Mouse (Mus musculus): ENCODE data around the gene Rab3a. TPM values are rescaled to one million over a fixed set of nuclear protein-coding genes. Genes with fewer than 3 reads are reported as not detected.

Rab3a gene
- total RNA-seq (2015) = 3.3 and 5.8 TPM in 2 replicates
- total RNA-seq (2017) = 2.1 and 5.1 TPM in 2 replicates

DNA sequence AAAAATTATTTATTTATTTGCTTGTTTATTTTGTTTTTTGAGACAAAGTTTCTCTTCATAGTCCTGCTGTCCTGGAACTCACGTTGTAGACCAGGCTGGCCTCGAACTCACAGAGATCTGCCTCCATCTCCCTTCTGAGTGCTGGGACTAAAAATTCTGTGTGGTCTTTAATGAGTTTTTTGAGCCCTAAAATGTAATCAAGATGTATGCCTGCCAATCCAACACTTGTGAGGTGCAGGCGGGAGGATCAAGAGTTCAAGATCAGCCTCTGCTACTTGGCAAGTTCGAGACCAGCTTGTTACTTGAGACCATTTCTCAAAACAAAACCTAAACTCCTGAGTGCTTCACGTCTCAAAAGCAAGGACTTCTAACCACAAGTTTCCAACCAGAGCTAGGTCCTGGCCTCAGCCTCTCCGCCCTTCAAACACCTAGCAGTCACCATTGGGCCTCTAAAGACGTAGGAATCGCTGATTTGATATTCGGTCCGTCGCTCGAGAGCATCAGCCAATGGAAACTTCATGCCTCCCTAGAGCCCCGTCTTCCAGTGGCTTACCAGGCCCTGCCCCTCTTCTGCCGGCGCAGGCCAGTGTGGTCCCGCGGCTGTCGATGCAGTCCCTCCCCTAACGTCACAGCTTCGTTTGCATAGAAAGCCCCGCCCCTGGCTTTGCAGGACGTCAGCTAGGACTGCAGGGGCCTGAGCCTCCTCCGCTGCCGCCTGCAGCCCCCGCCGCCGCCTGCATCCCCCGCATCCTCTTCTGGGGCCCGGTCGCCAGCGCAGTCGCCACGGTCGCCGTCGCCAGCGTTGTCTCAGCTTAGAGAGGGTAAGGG is at the start of gene Rab3a:
TSS of gene Rab3a (plus strand) at position 637 of the 828 bp plus-strand sequence.
- ATAC-seq (ENCODE audit: poor library complexity, severe bottlenecking) = peak; percentile 94

DNA sequence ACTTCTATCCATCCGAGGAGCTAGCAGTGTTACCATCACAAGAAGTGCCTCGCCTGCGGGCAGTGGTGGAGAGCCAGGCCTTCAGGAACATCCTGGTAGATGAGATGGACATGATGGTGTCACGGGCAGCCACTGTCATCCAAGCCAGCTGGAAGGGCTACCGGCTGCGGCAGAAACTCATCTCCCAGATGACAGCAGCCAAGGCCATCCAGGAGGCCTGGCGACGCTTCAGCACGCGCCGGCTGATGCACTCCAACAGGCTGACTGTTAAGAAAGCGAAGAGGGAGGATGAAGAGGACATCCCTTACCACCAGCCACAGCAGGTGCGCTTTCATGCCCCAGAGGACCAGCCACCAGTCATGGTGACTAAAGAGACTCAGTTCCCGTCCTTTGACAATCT is 46.2 kb upstream of the Rab3a start:
- ATAC-seq (ENCODE audit: poor library complexity, severe bottlenecking) = no peak

DNA sequence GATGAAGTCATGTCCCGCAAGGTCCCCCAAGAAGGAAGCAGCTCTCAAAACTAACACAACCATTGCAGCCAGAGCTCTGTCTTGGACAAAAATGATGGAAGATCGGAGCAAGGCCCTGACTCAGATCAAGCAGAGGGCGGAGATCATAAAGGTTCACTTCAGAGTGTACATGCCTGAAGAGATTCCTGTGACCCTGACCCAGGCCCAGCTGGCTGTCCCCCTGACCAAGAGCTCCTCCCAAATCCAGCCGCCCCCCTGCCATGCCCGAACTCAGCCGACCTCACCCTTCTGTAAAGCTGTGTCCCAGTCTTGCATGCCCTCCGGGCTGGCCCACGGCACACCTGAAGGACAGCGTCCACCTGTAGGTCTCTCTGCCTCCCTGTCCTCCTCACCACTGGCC is 44.7 kb upstream of the Rab3a start:
- no peak for ATAC-seq (ENCODE audit: poor library complexity, severe bottlenecking)

DNA sequence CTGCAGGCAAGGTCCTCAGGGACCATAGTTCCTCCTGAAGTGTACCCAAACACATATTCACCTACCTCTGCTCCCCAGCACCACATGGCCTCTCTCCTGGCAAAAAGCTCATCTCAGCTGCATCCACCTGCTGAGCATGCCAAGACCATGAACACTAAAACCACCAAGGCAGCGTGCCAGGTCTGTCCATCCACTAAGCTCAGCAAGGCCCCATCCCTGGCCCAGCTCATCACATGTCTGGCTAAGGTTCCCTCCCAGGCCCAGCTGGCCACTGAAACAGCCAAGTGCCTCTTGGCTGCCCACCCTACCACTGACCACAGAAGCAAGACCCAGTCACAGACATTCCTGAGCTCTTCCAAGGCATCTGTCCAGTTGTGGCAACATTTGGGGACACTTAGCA is 44.2 kb upstream of the Rab3a start:
- no peak for ATAC-seq (ENCODE audit: poor library complexity, severe bottlenecking)

DNA sequence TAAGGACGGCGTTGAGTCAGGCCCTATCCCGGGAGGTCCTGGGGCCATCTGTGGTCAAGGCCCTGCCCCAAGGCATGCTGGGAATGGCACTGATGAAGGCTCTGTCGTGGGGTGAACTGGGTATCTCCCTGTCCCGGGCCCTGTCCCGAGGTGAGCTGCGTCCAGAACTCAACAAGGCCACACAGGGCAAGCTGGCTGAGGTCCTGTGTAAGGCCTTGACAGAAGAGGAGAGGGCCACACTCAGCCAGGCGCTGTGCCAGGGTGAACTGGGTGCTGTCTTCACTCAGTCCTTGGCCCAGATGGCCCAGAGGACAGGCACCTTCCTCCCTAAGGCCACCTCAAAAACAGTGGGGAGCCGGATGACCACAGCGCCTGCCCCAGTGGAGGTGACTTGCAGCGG is 43.4 kb upstream of the Rab3a start:
- no peak for ATAC-seq (ENCODE audit: poor library complexity, severe bottlenecking)

DNA sequence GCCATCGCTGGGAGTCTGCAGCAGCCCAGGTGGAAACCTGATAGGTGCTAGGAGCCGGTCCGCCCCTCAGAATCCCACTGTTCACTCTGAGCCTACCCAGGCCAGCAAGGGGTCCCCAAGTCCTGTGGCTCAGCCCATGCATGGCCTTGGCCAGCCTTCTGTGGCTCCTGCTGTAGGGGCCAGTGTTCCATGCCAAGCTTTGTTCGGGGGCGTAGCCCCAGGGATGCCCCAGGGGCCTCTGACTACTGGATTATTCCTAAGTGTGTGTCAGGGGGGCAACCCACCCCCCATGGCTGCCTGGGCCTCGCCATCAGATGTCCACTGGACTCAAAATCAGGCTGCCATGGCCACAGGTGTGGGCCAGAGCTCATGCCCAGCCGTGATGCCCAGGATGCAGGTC is 40.5 kb upstream of the Rab3a start:
- no peak for ATAC-seq (ENCODE audit: poor library complexity, severe bottlenecking)

DNA sequence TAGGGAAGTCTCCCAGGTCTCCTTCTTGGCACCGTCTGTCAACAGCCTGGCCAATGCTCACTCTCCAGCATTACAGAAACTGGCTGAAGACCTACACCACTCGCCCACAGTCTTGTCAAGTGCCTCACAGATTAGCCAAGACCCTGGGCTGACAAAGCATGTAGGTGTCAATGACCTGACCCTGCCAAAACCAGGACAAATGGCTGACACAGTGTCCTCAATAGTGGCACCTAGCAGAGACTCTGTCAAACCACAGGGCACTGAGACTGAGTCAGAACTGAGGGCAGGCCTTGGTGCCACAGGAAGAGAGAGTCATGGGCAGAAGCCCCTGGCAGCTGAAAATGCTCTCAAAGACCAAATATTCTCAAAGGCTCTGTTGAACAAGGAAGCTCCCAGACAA is 39.4 kb upstream of the Rab3a start:
- ATAC-seq (ENCODE audit: poor library complexity, severe bottlenecking) = no peak

DNA sequence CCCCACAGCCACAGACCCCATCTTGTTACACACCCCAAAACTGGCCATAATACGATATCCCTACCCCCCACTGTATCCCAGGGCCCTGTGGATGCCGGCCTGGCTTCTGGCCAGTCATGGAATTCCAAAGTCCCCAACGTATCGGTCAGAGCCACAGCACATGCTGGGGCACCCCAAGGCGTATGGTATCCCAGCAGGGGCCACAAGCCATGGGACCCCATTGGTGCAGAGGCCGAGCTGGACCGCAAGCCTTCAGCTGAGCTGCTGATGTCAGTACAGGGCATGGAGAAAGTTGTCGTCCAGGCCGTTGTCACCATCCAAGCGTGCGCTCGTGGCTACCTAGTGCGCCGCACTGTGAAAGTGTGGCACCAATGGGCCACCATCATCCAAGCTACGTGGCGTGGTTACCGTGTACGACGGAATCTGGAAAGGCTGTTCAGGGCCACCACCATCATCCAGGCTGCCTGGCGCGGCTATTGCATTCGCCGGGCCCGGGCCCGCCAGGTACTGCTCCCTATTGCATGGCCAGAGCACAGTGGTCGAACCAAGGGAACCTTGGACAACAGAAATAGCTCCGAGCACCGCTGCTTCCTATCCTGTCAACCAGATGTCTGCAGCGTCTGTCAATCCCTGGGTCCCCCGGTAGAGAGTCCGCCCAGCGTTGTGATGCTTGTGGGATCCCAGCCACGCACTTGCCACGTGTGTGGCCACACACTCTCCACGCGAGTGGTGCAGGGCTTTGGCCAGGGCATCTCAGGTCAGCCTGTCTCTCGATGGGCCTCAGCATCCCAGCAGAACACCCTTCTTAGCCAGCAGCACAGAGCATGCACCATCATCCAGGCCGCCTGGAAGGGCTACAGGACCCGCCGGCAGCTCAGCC is 37.7 kb upstream of the Rab3a start:
- ATAC-seq (ENCODE audit: poor library complexity, severe bottlenecking) = no peak

DNA sequence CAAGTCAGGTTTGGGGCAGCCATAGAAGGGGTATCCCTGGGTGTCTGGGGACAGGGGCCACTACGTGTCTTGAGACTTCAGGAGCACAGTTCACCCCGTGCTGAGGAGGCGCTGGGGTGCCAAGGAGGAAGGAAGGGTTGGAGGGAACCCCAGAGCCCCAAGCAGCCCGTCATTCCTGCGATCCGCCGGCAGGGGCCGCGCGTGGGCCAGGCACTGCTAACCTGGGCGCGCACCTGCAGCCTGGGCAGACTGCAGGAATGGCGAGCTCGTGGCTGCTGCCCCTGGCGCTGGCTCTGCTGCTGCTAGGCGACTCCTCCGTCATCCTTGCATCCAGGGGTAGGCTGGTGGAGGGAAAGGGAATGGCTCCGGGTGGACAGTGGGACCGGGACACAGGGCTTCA is 36.2 kb upstream of the Rab3a start, which contains the start of gene Gm3336:
TSS of gene Gm3336 (plus strand) at position 247 of the 400 bp plus-strand sequence.
- peak; percentile 88 for ATAC-seq (ENCODE audit: poor library complexity, severe bottlenecking)

DNA sequence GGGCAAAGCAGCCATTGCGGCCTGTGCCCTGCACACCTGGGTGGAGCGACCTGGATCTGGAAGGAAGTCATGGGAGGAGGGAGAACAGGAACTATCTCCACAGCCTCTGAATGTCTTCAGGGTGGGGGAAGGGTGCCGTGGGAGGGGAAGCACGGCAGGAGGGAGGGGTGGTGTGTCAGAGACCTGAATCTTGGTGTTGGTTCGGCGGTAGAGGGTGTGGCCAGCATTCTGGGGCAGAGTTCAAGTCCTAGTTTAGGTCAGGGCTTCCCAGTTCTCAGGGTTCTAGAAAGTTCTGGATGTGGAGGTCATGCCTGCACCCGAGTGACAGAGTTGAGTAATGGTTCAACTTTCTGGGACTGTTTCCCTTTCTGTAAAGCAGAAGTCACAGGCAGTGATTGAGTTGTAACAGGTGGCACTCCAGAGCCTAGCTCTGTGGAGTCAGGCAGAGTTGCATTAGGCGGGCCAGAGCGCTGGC is 34.6 kb upstream of the Rab3a start:
- ATAC-seq (ENCODE audit: poor library complexity, severe bottlenecking) = peak; percentile 43; the same call in 1 of the 2 replicates

DNA sequence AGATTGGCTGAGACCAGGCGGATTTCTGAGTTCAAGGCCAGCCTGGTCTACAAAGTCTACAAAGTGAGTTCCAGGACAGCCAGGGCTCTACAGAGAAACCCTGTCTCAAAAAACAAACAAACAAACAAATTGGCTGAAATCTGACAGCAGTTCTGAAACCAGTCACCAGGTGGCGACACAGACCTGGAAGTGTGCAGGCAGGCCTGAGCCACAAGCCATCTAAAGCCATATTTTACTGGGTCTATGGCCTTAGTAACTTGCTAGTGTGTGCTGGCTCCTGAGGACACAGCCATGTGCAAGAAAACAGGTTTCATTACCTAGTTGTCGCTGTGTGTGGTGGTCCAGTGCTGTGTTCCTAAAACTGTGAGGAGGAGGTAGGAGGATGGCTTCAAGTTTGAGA is 33.7 kb upstream of the Rab3a start:
- peak; percentile 72 for ATAC-seq (ENCODE audit: poor library complexity, severe bottlenecking)

DNA sequence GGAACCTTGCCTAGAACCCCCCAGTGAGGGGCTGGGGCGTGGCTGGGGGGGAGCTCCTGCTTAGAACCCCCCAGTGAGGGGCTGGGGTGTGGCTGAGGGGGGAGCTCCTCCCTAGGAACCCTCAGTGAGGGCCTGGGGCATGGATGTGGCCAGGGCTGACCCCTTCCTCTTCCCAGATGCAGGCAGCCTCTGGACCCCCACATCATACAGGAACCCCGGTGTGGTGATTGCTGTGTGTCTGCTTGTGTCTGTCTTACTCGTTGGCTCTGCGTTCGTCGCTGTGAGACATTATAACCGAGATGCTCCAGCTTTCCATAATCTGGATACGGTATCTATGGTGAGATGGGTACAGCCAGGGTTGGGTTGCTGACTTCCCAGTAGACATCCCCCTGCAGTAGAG is 32.9 kb upstream of the Rab3a start:
- ATAC-seq (ENCODE audit: poor library complexity, severe bottlenecking) = no peak

DNA sequence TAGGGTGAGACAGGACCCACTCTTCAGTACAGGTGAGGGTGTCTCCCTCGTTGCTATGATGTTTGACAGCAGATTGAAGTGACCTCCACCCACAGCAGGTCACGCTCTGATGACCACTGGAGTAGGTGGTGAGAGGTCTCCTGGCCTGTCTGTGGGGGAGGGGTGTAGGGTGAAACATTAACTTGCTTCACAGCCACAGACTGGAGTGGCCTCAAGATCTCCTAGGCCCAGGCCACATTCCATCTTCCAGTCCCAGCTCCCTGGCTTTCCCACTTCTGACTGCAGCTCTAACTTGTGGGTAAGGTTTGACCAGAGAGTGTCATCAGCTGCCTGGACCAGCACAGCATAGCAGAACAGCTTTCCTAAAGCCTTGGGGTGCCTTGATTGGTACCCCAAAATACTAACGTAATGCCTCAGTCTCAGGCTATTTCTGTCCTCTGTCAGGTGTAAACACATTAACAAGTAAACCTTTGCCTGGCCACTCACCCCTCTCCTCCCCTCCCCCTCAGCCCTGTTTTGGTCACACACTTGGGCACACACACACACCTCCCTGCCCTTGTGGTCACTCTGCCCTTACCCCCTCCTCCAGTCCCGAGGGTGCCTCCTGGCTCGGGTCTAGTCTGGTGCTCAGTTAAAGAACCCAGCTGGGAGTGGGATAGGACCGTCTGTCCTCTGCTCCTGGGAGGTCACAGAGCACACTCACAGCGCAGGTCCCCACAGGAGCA is 30.8 kb upstream of the Rab3a start, which contains the start of gene Pde4c:
TSS of gene Pde4c (plus strand) at position 235 of the 725 bp plus-strand sequence.
- ATAC-seq (ENCODE audit: poor library complexity, severe bottlenecking) = no peak

DNA sequence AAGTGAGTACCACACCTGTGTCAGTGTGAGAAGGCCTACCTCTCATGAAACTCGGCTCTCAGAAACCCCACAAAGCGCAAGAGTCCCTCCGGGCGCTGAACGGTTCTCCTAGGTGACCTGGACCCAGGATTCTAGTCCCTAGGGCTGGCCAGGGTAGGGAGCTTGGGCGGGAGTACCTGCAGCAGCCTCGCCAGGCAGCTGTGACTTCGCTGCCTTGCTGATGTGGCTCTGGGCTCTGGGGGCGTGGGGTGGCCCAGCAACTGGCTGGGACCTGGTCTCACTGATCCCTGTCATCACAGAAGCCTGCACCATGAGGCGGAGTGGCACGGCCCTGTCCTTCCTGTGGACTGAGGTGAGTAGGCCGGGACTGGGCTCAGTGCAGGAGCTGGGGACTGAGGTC is 30.3 kb upstream of the Rab3a start:
- no peak for ATAC-seq (ENCODE audit: poor library complexity, severe bottlenecking)

DNA sequence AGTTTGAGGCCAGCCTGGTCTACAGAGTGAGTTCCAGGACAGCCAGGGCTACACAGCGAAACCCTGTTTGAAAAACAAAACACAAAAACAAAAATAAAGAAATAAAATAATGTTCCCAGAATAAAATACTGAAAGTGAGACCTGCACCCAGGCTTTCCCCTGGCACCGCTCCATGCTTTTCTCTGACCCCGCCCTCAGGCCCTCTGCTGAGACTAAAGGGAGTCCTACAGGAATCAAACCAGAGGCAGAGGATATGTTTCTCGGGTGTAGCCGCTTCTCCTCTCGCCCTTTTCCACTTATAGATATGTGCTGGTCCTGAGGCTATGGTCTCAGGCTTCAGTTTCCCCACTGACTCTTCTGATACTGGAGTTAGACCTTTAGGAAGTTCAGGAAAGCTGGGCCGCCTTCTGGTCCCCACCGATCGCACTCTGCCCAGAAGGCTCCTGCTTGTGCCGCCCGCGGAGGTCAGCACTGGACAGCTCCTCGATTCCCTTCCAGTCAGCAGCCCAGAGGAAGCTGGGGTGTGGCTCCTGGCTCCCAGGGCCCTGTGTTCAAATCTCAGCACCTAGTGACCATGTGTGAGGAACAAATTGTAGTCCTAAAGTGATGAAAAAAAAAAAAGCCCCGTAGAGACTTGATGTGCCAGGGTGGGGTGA is 28.6 kb upstream of the Rab3a start:
- ATAC-seq (ENCODE audit: poor library complexity, severe bottlenecking) = no peak

DNA sequence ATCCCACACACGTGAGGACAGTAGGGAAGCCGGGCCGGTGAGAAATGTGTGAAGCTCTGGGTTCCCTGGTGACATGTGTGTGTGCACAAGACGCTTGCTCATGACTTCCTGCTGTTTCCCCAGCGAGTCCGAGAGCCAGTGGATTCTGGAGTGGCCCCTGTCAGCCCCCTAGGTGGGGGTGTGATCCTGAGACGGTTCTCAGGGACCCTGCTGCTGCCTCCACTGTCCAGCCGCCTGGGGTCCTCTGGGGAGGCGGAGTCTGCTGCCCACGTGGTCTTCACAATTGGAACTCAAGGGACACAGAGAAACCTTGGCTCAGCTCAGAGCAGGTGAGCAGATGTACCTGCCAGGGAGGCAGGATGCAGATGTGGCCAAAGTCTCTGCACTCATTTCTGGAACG is 27.8 kb upstream of the Rab3a start:
- no peak for ATAC-seq (ENCODE audit: poor library complexity, severe bottlenecking)

DNA sequence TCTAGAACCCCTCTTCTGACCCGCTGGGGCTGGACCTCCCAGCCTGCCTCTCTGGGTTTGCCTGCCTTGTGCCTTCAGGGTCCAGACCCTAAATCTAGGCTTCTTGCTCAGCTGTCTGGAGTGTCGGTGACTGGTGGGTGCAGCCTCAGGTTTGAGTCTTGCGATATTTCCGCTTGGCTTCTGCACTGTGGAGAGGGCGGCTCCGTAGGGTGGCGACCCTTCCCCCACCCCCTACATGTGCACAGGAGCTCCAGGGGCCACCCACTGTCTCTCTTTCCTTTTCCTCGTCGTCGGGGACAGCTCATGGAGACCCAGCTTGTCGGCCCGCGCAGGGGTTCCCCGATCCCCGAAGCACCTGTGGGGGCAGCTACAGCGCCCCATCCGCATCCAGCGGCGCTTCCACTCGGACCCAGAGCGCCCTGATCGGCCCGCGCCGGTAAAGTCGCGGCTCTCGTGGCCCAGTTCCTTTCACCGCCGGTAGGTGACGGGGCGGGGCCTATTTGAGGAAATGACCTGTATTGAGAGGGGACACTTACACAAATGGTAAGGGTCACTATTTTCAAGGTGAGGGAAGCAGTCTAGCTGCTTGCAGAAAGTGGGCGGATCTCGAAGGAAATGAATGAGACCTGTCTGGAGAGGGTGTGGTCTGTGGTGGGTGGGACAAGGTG is 24.5 kb upstream of the Rab3a start:
- ATAC-seq (ENCODE audit: poor library complexity, severe bottlenecking) = peak; percentile 86

DNA sequence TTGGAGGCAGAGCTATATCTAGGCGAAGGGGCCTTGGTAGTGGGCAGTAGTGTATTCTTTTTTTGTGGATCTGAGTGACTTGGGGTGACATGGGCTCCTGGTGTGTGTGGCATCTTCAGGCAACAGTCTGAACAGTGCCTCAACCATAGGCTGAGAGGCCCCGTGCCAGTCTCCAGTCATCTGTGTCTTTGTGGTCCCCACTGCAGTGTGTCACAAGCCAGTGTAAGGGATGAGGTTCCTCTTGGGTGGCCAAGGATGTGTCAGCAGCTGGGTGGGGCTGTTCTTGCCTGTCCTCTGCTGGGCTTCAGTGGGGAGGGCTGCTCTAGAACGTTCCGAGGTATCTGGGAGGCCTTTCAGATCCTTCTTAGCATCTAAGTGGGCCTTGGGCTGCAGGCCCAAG is 23.5 kb upstream of the Rab3a start:
- ATAC-seq (ENCODE audit: poor library complexity, severe bottlenecking) = peak; percentile 80

DNA sequence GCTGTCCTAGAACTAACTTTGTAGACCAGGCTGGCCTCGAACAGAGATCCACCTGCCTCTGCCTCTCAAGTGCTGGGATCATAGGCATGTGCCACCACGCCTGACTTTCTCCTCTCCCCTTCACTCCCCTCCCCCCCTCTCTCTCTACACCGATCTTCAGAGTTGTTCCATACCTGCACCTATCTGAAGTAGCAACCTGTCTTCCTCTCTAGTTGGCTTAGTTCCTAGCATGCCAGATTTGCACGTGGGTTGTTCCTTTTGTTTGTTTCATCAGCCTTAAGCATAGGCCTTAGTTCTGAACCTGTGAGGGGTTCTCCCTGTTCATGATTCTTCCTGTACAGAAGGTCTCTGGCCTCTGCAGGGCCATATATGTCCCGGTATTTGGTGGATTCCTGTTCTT is 16.8 kb upstream of the Rab3a start:
- ATAC-seq (ENCODE audit: poor library complexity, severe bottlenecking) = no peak

DNA sequence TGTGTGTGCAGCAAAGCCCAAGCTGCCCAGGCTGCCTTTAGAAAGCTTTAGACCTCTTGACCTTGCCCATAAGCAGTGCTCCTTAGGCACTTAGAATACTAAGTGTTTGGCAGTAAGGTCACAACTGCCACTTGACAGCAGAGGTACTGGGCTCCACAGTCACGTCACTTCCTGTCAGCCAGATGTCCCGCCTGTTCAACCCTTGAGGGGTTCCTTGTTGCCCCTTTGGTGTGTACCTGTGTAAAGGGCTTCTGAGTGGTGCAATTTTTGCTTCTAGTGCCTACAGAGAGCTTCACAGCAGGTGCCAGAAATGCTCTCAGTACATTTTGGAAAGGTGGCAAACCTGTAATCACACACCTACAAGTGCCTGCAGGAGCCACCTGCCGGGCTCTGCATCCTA is 16.3 kb upstream of the Rab3a start:
- ATAC-seq (ENCODE audit: poor library complexity, severe bottlenecking) = no peak
